11 mouse cellular contexts compared by ENCODE assay signal in genomic region chr1:153962161-153962720, GRCm38 (mm10).
DNase-seq lines count a peak whose midpoint lies in the region; ATAC-seq and TF ChIP-seq lines count a peak whose summit lies in the region.
"Had no signal": no experiment of that assay in that cellular context is flagged by ENCODE, and none has a peak within 500 bp of the region (broad histone marks: within the 10 kb centered on the region; RNA-seq: fewer than 3 reads in every experiment).

No protein-coding gene starts in this region.

- WGBS in heart, embryonic 15.5 days = 25% methylated on average over 8 of the region's 8 CpGs
- 54% methylated on average over 8 of the region's 8 CpGs for WGBS in liver, postnatal 0 days (ENCODE audit: insufficient replicate concordance)
- 36% methylated on average over 8 of the region's 8 CpGs for WGBS in midbrain, embryonic 16.5 days

- DNase-seq in heart, adult 11 months = no peak
- no peak for DNase-seq in liver, postnatal 0 days
- DNase-seq in liver = no peak
- peak; percentile 78 for DNase-seq in fat pad, adult 2 months (ENCODE audit: extremely low read depth, low read depth, low spot score)
- DNase-seq in thymus, postnatal 10 days (ENCODE audit: low spot score in 2 of 2) = no peak
- no peak for DNase-seq in c-Kit-positive CD71-positive TER-119-positive erythroid progenitor cells, embryonic 14.5 days (ENCODE audit: low spot score)
- DNase-seq: cerebellum, postnatal 36 days; right cerebral cortex, adult 18-20 months had no signal

- no peaks in the 10 kb centered on the region for H3K36me3 ChIP-seq in heart, embryonic 15.5 days
- no peaks in the 10 kb centered on the region for H3K36me3 ChIP-seq in liver, postnatal 0 days (replicated peaks; ENCODE audit: insufficient read depth, low read length)
- no peaks in the 10 kb centered on the region for H3K36me3 ChIP-seq in midbrain, embryonic 16.5 days (ENCODE audit: control insufficient read depth, insufficient read depth, low read length)

- peaks cover 6% of the 10 kb centered on the region for H3K4me1 ChIP-seq in heart, embryonic 15.5 days (replicated peaks)
- peaks cover 2% of the 10 kb centered on the region; the same call in 1 of the 2 replicates for H3K4me1 ChIP-seq in liver, postnatal 0 days (ENCODE audit: insufficient read depth)
- no peaks in the 10 kb centered on the region for H3K4me1 ChIP-seq in midbrain, embryonic 16.5 days (ENCODE audit: control insufficient read depth, insufficient read depth, low read length)

- H3K27me3 ChIP-seq in heart, embryonic 15.5 days = no peaks in the 10 kb centered on the region
- no peaks in the 10 kb centered on the region for H3K27me3 ChIP-seq in liver, postnatal 0 days (ENCODE audit: insufficient read depth, low read length)
- H3K27me3 ChIP-seq in midbrain, embryonic 16.5 days (ENCODE audit: control insufficient read depth, insufficient read depth, low read depth, low read length) = no peaks in the 10 kb centered on the region

- H3K27ac ChIP-seq in heart, embryonic 15.5 days = peak overlapping the region; percentile 21
- no peak overlapping the region for H3K27ac ChIP-seq in liver, postnatal 0 days (ENCODE audit: low read depth)
- peak overlapping the region; percentile 10; the same call in 1 of the 2 replicates for H3K27ac ChIP-seq in midbrain, embryonic 16.5 days (ENCODE audit: low read length)
- H3K27ac ChIP-seq: macrophage had no signal

- H3K9ac ChIP-seq in heart, embryonic 15.5 days = no peak overlapping the region
- no peak overlapping the region for H3K9ac ChIP-seq in liver, postnatal 0 days (replicated peaks)
- H3K9ac ChIP-seq in midbrain, embryonic 16.5 days (ENCODE audit: low read depth, low read length) = no peak overlapping the region

- no peak for ATAC-seq in heart, embryonic 15.5 days (replicated peaks; ENCODE audit: insufficient number of reproducible peaks, insufficient read depth, low FRiP score, low read depth)
- no peak for ATAC-seq in liver, postnatal 0 days
- no peak for ATAC-seq in midbrain, embryonic 16.5 days

- TF ChIP-seq EP300 in liver, postnatal 0 days (IDR thresholded peaks at IDR 0.05; ENCODE audit: low read depth) = peak; percentile 34; the same call in 1 of the 2 replicates

- TF ChIP-seq CTCF in liver, postnatal 0 days (IDR thresholded peaks at IDR 0.05; ENCODE audit: low read depth) = no peak

- no peak overlapping the region for H3K4me3 ChIP-seq in heart, embryonic 15.5 days
- no peak overlapping the region for H3K4me3 ChIP-seq in liver, postnatal 0 days (ENCODE audit: low read depth, low read length)
- no peak overlapping the region for H3K4me3 ChIP-seq in midbrain, embryonic 16.5 days (ENCODE audit: low read depth, low read length)

- H3K9me3 ChIP-seq in heart, embryonic 15.5 days (replicated peaks) = no peaks in the 10 kb centered on the region
- H3K9me3 ChIP-seq in liver, postnatal 0 days (ENCODE audit: low read length) = no peaks in the 10 kb centered on the region
- no peaks in the 10 kb centered on the region for H3K9me3 ChIP-seq in midbrain, embryonic 16.5 days (replicated peaks; ENCODE audit: control insufficient read depth, low read length, poor library complexity, severe bottlenecking)

- H3K4me2 ChIP-seq in heart, embryonic 15.5 days = peak overlapping the region; percentile 19; the same call in 1 of the 2 replicates
- no peak overlapping the region for H3K4me2 ChIP-seq in liver, postnatal 0 days (ENCODE audit: low read depth, low read length)
- no peak overlapping the region for H3K4me2 ChIP-seq in midbrain, embryonic 16.5 days (ENCODE audit: low read length)
